Mouse (Mus musculus) CH12.LX (cell line): ENCODE measurements at regions not wholly inside any gene's neighbourhood (a gene's known extent, or its start where the extent isn't known, plus 50 kb on each side); places are given as distances from the start of the nearest gene placed in this dataset.

Experiments used
- JUN ChIP-seq: IDR thresholded peaks from 2 replicates; pipeline ENCODE4 v1.6.1; 2011; ENCODE audit warnings: low read depth, mild to moderate bottlenecking, low read length, improper control_type of control experiment, moderate library complexity; ENCODE audit not compliant: insufficient read depth
- POLR2A ChIP-seq: IDR thresholded peaks from 2 replicates; pipeline ENCODE4 v1.6.1; 2011; ENCODE audit warnings: low read depth, mild to moderate bottlenecking, improper control_type of control experiment, low read length
- SMC3 ChIP-seq: IDR thresholded peaks from 2 replicates; pipeline ENCODE4 v1.6.1; 2011; ENCODE audit warnings: low read depth, low read length, improper control_type of control experiment

DNA sequence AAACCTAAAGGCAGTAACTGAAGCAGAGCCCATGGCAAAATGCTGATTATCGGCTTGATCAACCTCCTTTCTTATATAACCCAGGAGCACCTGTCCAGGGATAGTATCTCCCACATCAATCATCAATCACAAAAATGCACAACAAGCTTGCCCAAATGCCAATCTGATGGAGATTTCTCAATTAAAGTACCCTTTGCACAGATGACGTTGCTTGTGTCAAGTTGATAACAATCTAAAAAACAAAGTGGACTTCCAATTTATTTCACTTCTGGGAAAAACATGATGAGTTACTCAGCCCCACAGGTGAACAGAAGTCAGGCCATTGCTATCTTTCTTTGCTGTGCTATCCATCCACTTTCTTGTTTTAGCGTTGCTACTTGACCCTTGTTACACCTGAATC, 144.5 kb upstream of the Tle4 start:
- TF ChIP-seq SMC3 (no peak), POLR2A (no peak), JUN (no peak)
